Mouse (Mus musculus): Measurements from ENCODE around the gene Tenm2.

Tenm2 gene

GRCm38 (mm10) chr11:36902302-36902701 is 333.5 kb downstream of the Tenm2 start:
- no peak for DNase-seq (ENCODE audit: low spot score in 2 of 2)

- DNase-seq (ENCODE audit: low spot score in 2 of 2) = no peak
Observed at GRCm38 (mm10) chr11:36893061-36893460, 342.7 kb downstream of the Tenm2 start.

- DNase-seq (ENCODE audit: low spot score in 2 of 2) = no peak
Observed at GRCm38 (mm10) chr11:36891106-36891505, 344.7 kb downstream of the Tenm2 start.

GRCm38 (mm10) chr11:36887490-36887889 is 348.3 kb downstream of the Tenm2 start:
- no peak for DNase-seq (ENCODE audit: low spot score in 2 of 2)

- DNase-seq (ENCODE audit: low spot score in 2 of 2) = no peak
Observed at GRCm38 (mm10) chr11:36886147-36886546, 349.6 kb downstream of the Tenm2 start.

GRCm38 (mm10) chr11:36872961-36873360 is 362.8 kb downstream of the Tenm2 start:
- DNase-seq (ENCODE audit: low spot score in 2 of 2) = no peak

GRCm38 (mm10) chr11:36870548-36870947 is 365.2 kb downstream of the Tenm2 start:
- DNase-seq (ENCODE audit: low spot score in 2 of 2) = no peak

GRCm38 (mm10) chr11:36851690-36852089 is 384.1 kb downstream of the Tenm2 start:
- no peak for DNase-seq (ENCODE audit: low spot score in 2 of 2)

- no peak for DNase-seq (ENCODE audit: low spot score in 2 of 2)
Observed at GRCm38 (mm10) chr11:36847451-36847850, 388.3 kb downstream of the Tenm2 start.

GRCm38 (mm10) chr11:36832855-36833254 is 402.9 kb downstream of the Tenm2 start:
- DNase-seq (ENCODE audit: low spot score in 2 of 2) = no peak

- DNase-seq (ENCODE audit: low spot score in 2 of 2) = no peak
Observed at GRCm38 (mm10) chr11:36831511-36831910, 404.3 kb downstream of the Tenm2 start.

GRCm38 (mm10) chr11:36824666-36825065 is 411.1 kb downstream of the Tenm2 start:
- no peak for DNase-seq (ENCODE audit: low spot score in 2 of 2)

GRCm38 (mm10) chr11:36804615-36805014 is 431.1 kb downstream of the Tenm2 start:
- no peak for DNase-seq (ENCODE audit: low spot score in 2 of 2)

- no peak for DNase-seq (ENCODE audit: low spot score in 2 of 2)
Observed at GRCm38 (mm10) chr11:36802208-36802631, 433.5 kb downstream of the Tenm2 start.

GRCm38 (mm10) chr11:36801683-36802082 is 434.1 kb downstream of the Tenm2 start:
- DNase-seq (ENCODE audit: low spot score in 2 of 2) = no peak

- no peak for DNase-seq (ENCODE audit: low spot score in 2 of 2)
Observed at GRCm38 (mm10) chr11:36799409-36799808, 436.4 kb downstream of the Tenm2 start.

- no peak for DNase-seq (ENCODE audit: low spot score in 2 of 2)
Observed at GRCm38 (mm10) chr11:36758009-36758408, 477.8 kb downstream of the Tenm2 start.

- DNase-seq (ENCODE audit: low spot score in 2 of 2) = no peak
Observed at GRCm38 (mm10) chr11:36746286-36746685, 489.5 kb downstream of the Tenm2 start.

- no peak for DNase-seq (ENCODE audit: low spot score in 2 of 2)
Observed at GRCm38 (mm10) chr11:36727800-36728199, 508.0 kb downstream of the Tenm2 start.

GRCm38 (mm10) chr11:36702881-36703280 is 532.9 kb downstream of the Tenm2 start:
- no peak for DNase-seq (ENCODE audit: low spot score in 2 of 2)

- DNase-seq (ENCODE audit: low spot score in 2 of 2) = no peak
Observed at GRCm38 (mm10) chr11:36700951-36701350, 534.8 kb downstream of the Tenm2 start.

- DNase-seq (ENCODE audit: low spot score in 2 of 2) = no peak
Observed at GRCm38 (mm10) chr11:36700131-36700530, 535.6 kb downstream of the Tenm2 start.

- no peak for DNase-seq (ENCODE audit: low spot score in 2 of 2)
Observed at GRCm38 (mm10) chr11:36698268-36698667, 537.5 kb downstream of the Tenm2 start.

GRCm38 (mm10) chr11:36697816-36698215 is 537.9 kb downstream of the Tenm2 start:
- no peak for DNase-seq (ENCODE audit: low spot score in 2 of 2)
